Mouse (Mus musculus) CD4-positive helper T cell, adult 2 months (primary cell): Measurements from ENCODE around the gene Kif22.

ENCODE experiments used
- DNase-seq: peaks from one replicate; pipeline ENCODE4 v3.0.0-alpha.2; 2012; ENCODE audit warnings: low read depth, missing footprints, low spot score

The Kif22 gene

DNA sequence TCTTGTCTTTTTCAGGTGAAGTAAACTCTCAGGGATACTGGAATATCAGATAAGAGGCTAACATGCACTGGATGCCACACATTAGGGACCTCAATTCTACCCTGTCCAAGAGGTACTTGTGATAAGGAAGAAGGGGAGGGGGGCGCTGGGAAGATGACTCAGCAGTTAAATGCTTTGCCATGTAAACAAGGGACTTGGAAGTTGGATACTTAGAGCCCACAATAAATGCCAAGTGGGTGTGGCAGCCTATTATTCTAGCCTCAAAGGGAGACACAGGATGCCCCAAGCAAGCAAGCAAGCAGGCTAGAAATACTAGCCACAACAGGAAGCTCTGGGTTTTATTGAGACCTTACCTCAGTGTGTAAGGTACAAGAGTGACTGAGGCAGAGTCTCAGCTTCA lies 11.0 kb downstream of the Kif22 start:
- DNase-seq: peak; percentile 49

DNA sequence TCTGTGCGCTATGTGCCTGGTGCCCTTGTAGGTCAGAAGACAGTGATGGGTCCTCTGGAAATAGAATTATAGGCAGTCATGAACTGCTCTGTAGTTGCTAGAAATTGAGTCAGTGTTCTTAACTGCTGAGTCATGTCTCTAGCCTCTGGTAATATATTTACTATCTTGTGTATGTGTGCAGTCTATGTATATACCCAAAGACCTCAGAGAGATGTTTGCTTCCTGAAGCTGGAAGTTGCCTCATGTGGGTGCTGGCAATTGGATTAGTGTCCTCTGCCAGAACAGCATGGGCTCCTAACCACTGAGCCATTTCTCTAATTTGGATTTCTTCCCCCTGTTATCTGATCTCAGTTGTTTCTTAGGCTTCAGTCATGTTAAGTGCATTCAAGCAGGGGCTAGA lies 12.1 kb downstream of the Kif22 start:
- DNase-seq: no peak

DNA sequence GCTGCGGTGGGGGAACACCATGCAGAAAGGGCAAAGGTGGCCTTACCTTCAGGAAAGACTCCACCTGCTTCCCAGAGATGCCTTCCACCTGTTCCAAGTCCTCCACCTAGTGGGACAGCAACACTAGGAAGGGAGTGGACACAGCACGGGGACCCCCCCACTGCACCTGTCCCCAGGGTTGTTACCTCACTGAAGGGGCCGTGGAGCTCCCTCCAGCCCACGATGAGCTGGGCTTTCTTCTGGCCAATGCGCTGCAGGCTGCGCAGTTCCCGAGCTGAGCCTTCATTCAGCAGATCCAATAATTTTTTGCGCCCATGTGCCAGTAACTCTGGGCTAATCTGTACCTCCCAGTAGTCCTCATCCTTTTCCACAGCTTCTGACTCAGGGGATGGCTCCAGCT lies 14.4 kb downstream of the Kif22 start:
- no peak for DNase-seq

DNA sequence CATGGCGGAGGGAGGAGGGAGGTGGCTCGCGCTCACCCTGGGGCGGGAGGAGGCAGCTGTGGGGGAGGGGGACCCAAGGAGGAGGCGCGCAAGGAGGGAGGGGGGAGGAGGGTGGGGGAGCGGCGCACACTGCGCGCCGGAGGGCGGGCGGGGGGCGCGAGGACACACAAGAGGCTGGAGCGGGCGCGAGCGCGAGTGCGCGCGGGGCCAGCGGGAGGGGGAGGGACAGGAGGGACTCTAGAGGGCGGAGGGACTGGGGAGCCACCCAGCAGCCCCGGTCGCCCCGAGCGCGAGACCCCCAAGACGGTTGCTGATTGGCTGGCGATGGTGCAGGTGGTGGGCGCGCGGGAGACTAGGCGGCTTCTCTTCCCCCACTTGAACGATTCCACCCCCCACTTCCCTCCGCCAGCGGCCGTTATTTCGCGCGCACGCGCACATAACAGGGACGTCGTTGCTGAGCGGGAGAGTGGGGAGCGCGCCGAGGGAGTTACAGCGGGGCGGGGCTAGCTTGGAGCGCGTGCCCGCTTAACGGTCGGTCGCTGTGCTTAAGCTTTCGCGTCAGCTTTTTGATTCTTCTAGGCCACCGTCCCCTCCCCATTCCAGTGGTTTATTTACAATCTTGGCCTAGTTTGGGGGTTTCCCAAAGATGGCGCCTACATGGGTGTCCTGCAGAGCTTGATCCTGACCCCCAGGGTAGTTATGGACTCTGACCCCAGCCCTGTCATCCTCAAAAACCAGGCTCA lies 15.1 kb downstream of the Kif22 start, which contains the start of gene Maz:
TSS of gene Maz (minus strand) at position 54 of the 743 bp plus-strand sequence.
- DNase-seq: peak; percentile 100

DNA sequence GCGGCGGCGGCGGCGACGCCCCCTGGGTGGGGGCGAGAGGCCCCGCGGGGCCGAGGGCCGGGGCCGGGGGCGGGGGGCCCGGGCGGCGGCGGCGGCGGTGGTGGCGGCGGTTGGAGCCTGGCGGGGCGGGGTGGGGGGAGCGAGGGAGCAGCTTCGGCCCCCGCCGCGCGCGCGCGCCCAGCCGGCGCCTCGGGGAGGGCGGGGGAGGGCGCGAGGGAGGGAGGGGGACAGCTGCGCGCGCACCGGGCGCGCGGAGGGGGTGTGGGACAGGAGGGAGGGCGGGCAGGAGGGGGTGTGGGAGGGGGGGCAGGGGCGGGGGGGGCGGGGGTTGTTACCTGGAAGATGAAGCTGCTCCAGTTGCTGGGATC lies 15.7 kb downstream of the Kif22 start:
- DNase-seq: no peak

DNA sequence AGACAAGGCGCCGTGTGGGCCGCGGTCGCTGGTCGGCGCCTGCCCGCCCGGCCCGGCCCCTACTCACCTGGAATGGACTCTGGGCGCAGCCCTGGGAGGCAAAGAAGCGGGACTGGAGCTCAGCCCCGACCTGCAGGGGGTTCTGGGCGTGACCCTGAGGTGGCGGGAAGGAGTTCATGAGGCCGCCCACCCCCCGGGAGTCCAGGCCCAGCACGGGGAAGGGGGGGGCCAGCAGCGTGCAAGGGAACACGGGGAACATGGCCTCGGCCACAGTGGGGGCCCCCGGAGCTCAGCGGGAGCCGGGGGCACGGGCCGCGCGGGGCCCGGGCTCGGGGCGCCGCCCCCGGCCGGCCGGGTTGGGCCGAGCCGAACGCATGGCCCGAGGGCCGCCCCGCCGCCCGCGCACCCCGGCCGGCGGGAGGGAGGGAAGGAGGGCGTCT lies 16.1 kb downstream of the Kif22 start:
- peak; percentile 80 for DNase-seq

DNA sequence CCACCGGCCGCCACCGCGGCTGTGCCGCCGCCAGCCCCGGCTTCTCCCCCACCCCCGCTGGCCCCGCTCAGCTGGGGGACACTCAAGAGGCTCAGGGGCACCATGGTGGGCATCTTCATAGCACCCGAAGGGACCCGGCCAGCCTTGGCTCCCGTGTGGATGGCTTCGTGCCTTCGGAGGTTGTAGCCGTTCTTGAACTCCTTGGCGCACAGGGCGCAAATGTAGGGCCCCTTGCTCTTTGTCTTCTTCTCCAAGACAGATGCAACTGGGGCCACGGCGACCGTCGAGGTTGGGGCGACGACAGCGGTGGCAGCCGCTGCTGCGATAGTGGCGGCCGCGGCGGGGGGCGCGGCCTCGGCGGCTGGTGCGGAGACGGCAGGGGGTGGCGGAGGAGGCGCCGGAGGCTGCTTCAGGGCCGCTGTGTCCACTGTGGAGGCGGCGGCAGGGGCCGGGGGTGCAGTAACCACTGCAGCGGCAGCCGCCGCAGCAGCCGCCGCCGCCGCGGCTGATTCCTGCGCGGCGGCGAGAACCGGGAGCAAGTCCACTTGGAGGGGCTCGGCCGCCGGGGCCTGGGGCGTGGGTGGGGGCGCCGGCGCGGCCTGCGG lies 16.6 kb downstream of the Kif22 start:
- DNase-seq: peak; percentile 76

DNA sequence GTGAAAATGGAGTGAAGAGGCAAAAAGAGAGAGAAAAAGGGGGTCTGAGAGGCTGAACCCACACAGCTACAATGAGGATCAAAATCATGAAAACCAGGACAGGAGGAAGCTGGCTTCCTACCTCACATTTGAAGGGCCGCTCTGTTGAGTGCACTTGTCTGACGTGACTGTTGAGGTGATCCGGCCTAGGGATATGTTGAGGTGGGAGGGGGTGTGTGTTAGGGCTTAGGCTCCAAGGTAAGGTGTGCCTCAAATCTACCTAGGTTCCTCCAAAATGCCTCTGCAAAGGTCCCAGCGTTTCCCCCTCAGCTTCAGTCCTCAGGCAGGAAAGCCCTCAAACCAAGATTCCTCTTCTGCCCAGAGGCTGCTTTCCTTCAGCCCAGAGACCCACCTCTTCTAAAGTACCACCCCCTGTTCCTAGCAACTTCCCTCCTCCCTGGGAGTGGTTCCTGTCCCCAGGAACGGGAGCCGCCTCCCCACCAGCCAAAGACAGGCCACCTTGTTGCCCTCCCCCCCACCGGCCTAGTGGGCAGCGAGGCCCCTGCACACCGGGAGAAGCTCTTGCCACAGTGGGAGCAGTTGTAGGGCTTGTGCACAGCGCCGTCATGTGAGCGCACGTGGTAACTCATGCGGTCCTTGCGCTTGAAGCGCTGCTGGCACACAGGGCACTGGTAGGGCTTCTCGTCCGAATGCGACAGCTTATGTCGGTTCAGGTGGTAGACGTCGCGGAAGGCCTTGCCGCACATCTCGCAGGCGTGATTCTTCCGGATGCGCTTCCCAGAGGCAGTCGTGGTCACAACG lies 17.3 kb downstream of the Kif22 start:
- peak; percentile 88 for DNase-seq

DNA sequence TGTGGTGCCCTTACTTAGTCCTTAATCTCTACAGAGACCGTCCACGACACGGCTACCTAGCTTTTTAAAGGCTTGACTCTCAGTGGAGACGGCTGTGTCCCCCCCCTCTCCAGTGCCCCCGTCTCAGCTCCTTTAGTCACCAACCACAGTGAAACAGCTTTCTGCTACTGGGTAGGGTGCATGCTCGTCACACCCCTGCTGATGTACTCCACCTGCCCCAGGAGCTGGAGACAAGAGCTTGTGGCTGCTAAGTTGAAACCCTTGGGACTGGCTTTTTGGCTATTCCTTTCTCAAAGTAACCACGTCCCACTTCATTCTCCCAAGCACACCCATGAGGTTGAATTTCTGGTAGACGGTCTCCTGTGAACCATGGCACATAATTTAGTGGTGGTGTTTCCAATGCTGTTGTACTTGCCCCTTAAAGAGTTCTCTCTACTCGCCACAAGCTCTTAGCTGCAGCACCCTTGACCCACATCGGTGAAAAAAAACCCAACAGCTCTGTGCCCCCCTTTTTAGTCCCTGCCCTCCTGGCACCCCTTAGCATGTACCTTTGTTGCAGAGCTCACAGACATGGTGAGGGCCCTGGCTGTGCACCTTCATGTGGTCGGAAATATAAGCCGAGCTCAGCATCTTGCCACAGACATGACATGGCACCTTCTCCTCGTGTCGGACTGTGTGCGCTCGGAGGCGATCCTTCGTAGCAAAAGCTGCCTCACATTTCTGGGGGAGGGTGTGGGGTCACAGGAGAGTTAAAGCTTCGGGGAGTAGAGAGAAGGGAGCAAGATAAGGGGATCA lies 18.2 kb downstream of the Kif22 start:
- peak; percentile 79 for DNase-seq

DNA sequence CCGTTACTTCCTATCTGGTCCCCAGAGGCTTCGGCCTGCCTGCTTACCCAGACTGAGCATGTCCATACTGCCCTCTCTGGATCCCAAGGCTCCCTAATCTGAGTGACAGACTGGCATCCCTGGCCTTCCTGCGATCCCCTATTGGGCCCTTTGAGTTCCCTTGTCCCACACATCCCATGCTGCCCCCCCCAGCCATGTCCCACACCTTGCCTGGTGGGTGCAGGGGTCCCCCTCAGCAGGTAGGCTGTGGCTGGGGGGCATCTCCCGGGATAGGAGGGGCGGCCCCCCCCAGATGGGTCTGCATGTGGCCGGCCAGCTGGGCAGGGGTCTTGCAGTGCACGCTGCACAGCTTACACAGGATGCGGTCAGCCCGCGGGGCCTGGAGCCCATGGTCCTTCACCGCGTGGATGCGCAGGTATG lies 19.0 kb downstream of the Kif22 start:
- no peak for DNase-seq

DNA sequence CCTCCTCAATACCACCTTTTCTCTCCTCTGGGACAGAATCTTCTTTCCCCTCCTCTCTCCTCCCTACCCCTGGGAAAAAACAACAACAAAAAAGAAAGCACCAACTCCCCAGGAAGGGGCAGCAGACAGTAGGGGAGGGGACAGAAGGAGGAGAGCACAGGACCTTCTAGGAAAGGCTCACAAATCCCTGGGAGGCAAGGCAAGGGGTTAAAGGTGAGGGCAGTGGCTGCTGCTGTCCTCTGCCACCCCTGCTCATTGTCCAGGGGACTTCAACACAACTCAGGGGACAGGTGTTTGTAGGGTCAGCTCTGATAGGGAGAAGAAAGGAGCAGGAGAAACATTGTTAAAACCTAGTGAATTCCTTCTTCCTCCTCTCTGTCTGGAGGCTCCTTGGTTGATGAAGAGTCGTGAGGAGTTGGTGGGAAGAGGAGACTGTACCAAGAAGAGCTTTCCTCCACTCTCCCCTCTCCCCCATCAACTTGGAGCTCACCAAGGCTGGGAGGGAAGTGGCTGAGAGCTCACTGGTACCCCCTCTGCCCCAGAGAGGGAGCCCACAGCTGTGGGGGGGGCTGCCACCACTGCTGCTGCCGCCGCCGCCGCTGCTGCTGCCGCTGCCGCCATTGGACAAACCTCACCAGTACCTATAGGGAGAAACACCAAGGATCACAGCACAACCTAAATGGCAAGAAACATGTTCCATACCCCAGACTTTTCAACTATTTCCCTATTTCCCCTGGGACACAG lies 19.6 kb downstream of the Kif22 start:
- no peak for DNase-seq

DNA sequence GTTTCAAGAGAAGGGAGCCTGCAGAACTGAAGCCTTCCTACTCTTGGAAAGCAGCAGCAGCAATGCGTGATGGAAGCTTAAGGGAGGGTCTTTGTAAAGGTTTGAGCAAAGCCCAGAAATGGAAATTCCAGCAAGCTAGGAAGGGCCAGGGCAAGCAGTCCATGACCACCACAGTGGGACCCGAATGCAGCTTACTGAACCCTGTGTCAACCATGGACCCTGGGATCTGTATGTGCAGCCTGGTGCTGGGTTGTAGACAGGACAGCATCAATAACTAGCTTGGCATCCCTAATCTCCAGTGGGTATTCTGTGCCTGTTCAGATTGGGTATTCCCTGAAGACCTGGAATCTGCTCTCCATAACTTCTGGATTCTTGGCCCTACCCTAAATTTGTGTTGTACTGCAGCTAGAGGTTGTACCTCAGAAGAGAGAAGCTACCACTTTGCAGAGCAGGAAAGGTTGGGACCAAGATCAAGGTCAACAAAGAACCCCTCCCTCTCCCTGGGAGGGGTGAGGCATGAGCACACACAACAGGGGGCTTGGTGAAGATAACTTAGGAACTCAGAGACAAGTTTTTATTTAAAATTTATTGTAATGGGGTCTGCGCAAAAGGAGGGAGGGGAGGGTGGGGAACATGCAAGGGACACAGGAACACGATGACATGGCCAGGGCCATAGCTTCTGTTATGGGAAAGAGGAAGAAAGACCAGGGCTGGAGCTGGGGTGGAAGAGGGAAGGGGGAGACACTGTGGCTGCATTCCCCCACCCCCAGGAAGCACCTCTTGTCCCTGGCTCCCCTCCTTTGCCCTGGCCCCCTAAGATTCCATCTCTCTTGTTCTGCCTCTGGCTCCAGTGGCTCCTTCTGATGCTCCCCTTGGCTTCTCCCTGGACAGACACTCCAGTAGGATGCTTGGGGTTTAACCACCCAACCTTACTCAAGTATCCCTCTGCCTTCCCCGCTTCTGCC lies 20.4 kb downstream of the Kif22 start:
- no peak for DNase-seq

DNA sequence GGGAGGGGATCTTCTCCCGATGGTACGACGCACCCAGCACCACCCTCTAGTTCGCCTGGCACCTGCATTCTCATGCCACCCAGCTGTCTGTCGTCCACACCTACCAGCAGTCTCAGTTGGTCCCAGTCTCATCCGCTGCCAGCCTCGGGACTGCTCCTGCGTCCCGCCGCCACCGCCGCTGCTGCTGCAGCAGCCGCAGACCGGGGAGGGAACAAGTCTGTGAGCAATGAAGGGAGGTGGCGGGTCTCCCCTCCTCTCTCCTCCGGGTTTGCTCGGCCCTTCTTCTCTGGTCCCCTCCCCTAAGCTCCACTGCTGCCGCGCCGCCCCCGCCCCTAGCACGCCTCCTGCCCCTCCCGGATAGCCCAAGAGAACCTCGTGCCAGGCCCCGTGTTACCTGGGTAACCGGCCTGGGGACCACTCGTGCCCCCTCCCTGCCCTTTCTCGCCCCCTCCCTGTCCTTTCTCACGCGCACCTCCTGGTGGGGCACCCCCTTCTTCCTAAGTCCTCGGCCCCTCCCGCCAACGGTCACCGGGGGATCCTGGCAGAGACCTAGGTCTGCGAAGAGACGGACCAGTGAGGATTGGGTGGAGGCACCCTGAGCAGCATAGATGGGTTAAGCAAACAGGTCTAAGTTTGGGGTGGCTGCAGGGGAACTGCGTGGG lies 21.2 kb downstream of the Kif22 start, which contains the start of the genes Gm42742 and Prrt2:
TSS of gene Gm42742 (minus strand) at position 197 of the 662 bp plus-strand sequence.
TSS of gene Prrt2 (minus strand) at position 311 of the 662 bp plus-strand sequence.
- DNase-seq: peak; percentile 77

DNA sequence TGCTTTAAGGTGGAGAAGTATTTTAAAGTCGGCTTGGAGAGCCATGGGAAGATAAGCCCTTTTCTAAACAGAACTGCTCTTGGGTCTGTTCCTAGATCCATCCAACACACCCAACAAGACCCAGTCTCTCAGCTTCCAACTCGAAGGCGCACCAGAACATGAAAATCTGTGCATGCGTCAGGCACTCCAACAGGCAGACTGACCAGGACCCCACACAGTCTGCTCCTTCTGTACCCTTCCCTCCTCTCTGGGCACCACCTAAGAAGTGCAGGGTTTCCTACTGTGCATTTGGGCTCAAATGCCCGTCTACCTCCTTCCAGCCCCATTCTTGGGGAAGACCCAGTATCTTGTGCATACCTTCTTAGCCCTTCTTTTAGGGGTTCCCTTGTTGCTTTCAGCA lies 21.8 kb downstream of the Kif22 start:
- no peak for DNase-seq

DNA sequence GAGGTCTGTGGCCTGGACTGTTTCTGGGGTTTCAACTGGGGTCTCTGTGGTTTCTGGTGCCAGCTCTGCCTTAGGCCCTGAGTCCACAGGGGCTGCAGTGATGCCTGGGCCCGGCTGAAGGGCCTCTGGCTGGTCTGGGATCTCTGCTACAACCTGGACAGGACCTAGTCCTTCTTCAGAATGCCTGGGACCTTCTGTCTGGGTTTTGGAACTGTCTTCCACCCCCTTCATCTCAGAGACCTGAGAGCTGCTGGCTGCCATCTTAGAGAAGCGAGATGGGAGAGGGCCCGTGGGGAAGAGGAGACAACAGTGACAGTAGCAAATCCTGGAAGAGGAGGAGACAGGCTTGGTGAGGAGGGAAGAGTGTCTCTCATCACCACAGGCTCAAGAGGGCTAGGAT lies 22.2 kb downstream of the Kif22 start:
- no peak for DNase-seq

DNA sequence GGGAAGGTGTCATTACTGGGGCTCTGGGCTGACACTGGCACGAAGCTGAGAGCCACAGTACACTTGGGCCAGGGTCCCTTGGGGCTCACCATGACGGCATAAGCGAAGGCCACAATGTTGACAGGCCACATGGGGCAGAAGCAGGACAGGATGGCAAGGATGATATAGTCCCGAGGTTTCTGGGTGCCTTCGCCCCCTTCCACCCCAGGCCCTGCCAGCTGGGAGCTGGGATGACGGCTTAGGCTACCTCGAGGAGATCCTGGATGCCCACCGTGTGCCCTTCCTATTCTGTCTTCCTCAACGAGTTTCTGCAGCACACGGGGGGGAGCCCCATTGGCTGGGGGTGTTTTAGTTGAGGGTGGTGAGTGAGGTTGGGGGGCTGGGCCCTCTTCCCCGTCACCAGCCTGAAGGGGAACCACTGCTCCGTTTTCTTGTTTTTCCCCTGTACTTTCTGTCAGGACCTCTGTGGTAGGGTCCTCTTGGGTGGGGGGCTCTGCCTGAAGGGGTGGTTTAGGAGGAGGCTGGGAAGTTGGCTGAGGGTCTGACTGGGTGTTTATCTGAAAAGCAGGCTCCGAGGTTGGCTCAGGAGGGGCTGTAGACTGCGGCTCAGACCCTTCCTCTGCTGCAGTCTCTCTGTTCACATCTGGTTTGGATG lies 22.8 kb downstream of the Kif22 start:
- no peak for DNase-seq

DNA sequence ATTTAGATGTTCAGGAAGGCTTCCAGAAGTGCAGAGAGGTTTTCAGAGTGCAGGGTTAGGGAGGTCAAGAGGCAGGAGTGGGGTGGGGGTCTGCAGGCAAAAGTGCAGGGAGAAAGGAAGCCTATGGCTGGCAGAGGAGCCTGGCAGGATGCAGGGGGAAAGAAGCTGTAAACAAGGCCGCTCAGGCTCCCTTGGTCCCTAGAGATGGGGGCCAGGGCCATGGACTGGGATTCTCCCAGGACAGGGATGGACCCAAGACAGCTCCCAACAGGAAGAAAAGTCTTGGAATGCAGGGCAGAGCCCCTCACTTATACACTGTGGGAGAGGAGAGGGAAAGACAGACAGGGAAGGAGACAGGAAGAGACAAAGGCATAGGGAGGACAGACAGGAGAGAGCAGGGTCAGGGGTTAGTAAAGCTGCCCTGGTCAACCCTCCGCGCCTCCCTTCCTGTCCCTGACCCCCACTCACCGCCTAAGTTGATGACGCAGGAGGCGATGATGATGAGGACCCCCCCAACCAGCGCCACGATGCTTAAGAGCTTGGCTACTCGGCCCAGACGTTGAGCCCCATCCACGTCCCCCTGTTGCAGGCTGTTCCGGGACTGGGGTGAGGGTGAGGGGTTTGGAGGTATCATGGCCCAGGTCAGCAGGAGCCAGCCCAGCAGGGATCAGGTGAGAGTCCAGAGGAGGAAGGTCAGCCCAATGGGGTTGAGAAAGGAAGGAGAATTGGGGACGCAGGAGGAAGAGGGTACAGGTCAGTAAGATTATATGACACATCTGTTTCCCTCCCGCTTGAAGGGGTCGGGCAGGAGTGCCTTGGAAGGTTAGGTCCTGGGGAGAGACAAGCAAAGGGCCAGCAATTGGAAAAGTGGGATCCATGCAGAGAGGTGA lies 23.6 kb downstream of the Kif22 start:
- DNase-seq: no peak

DNA sequence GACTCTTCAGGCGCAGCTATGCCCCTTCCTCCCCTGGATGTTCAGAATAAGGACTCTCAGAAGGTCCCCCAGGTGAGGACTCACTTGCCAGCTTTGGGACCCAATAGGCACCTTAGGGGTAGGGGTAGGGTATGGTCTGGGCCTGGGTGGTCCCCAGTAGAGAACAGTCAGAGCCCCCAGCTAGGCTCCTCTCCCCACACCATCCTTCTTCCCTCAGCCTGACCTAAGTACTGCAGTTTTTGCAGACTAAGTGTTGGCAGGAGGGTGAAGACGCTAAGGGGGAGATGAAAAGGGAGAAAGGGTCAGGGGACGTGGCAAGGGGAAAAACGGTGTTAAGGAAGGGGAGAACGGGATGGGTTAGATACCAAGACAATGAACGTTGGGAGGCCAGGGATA lies 24.3 kb downstream of the Kif22 start:
- DNase-seq: no peak
